Mouse (Mus musculus) lung, embryonic 16.5 days (tissue): ENCODE measurements around the gene Tenm2. TPM values are rescaled to one million over a fixed set of nuclear protein-coding genes. Genes with fewer than 3 reads are reported as not detected.
A peak's percentile ranks its signal among the peaks of the same experiment; 100 is the strongest.

Experiments used
- ATAC-seq: fragments of 200-750 bp; cut with Nextera tagmentation; 2 replicates; pipeline ENCODE4 v1.8.0; 2017; ENCODE audit warnings: low read depth, mild to moderate bottlenecking, moderate library complexity
- H3K27ac ChIP-seq: fragments of 300-500 bp; sonication (generic); 2 replicates; pipeline ENCODE4 v1.5.1; 2014; ENCODE audit warnings: mild to moderate bottlenecking, control low read depth, low read length
- H3K27me3 ChIP-seq: fragments of 300-500 bp; sonication (generic); 2 replicates; pipeline ENCODE4 v1.6.1; 2014; ENCODE audit warnings: low read depth, low read length, mixed read lengths; ENCODE audit not compliant: control insufficient read depth, insufficient read depth
- H3K36me3 ChIP-seq: fragments of 300-500 bp; sonication (generic); 2 replicates; pipeline ENCODE4 v1.6.1; 2014; ENCODE audit warnings: low read length; ENCODE audit not compliant: control insufficient read depth, insufficient read depth
- H3K4me1 ChIP-seq: fragments of 300-500 bp; sonication (generic); replicated peaks from 2 replicates; pipeline ENCODE4 v1.6.1; 2014; ENCODE audit warnings: low read length, mixed read lengths; ENCODE audit not compliant: control insufficient read depth, insufficient read depth
- H3K4me2 ChIP-seq: fragments of 300-500 bp; sonication (generic); 2 replicates; pipeline ENCODE4 v1.6.1; 2014; ENCODE audit warnings: low read depth, low read length, control low read depth
- H3K4me3 ChIP-seq: fragments of 300-500 bp; sonication (generic); 2 replicates; pipeline ENCODE4 v1.5.1; 2014; ENCODE audit warnings: mild to moderate bottlenecking, low read length, control low read depth
- H3K9ac ChIP-seq: fragments of 300-500 bp; sonication (generic); 2 replicates; pipeline ENCODE4 v1.6.1; 2014; ENCODE audit warnings: low read length, control low read depth
- H3K9me3 ChIP-seq: fragments of 300-500 bp; sonication (generic); 2 replicates; pipeline ENCODE4 v1.6.1; 2016; ENCODE audit warnings: low read length; ENCODE audit not compliant: control insufficient read depth
- WGBS: fragments of 180-500 bp; shearing (Covaris S2); extraction: QIAGEN DNeasy Blood & Tissue Kit; methylation state at CpG from one replicate; pipeline ENCODE4 v1.1.7; 2014; 5-methylcytosine and 5-hydroxymethylcytosine counted together
- polyA plus RNA-seq: library from polyadenylated mRNA; unstranded; fragments of >200 nt; fragmentation: Nextera tagmentation; extraction: Ambion mirVana; gene quantifications from 2 replicates; pipeline ENCODE4 v1.2.1, GENCODE M21; 2015

Tenm2 gene
- polyA plus RNA-seq, 1 experiment from 2014 or later = 0.24 TPM

GRCm38 (mm10) chr11:36677321-36678056 is 558.3 kb downstream of the Tenm2 start:
- Histone ChIP-seq H3K9me3 (no peaks in the 10 kb centered on the region), H3K36me3 (no peaks in the 10 kb centered on the region), H3K4me2 (peak overlapping the region; percentile 50), H3K4me1 (no peaks in the 10 kb centered on the region), H3K27me3 (peaks cover 10% of the 10 kb centered on the region), H3K4me3 (peak overlapping the region; percentile 35), H3K9ac (peak overlapping the region; percentile 4; the same call in 1 of the 2 replicates), H3K27ac (no peak overlapping the region)
- WGBS = under 1% methylated on average over 23 of the region's 23 CpGs
- ATAC-seq = peak; percentile 66

- Histone ChIP-seq H3K27me3 (peaks cover 10% of the 10 kb centered on the region), H3K27ac (no peak overlapping the region), H3K9me3 (no peaks in the 10 kb centered on the region), H3K36me3 (no peaks in the 10 kb centered on the region), H3K4me3 (0 out of 2 replicates have a peak overlapping the region, but pooled peaks have one; percentile 35), H3K4me1 (no peaks in the 10 kb centered on the region), H3K9ac (no peak overlapping the region), H3K4me2 (peak overlapping the region; percentile 50)
- 40% methylated on average over 16 of the region's 16 CpGs for WGBS
- no peak for ATAC-seq
These were observed 559.1 kb downstream of the Tenm2 start for GRCm38 (mm10) chr11:36676446-36677284.

GRCm38 (mm10) chr11:36674902-36675422 is 560.8 kb downstream of the Tenm2 start:
- Histone ChIP-seq H3K27me3 (peaks cover 10% of the 10 kb centered on the region), H3K4me3 (no peak overlapping the region), H3K4me2 (no peak overlapping the region), H3K27ac (no peak overlapping the region), H3K36me3 (no peaks in the 10 kb centered on the region), H3K4me1 (no peaks in the 10 kb centered on the region), H3K9me3 (no peaks in the 10 kb centered on the region), H3K9ac (no peak overlapping the region)
- 81% methylated on average over 4 of the region's 4 CpGs for WGBS
- ATAC-seq = no peak

- no peak for ATAC-seq
- no peaks in the 10 kb centered on the region for H3K9me3 ChIP-seq
- no peak overlapping the region for H3K27ac ChIP-seq
- H3K4me1 ChIP-seq = no peaks in the 10 kb centered on the region
- H3K27me3 ChIP-seq = peaks cover 10% of the 10 kb centered on the region
- WGBS = 59% methylated on average over 5 of the region's 5 CpGs
- no peak overlapping the region for H3K9ac ChIP-seq
- no peak overlapping the region for H3K4me3 ChIP-seq
- H3K36me3 ChIP-seq = no peaks in the 10 kb centered on the region
- H3K4me2 ChIP-seq = no peak overlapping the region
These were observed 561.6 kb downstream of the Tenm2 start for GRCm38 (mm10) chr11:36674141-36674540.

- ATAC-seq = no peak
- H3K9ac ChIP-seq = no peak overlapping the region
- no peak overlapping the region for H3K27ac ChIP-seq
- no peaks in the 10 kb centered on the region for H3K9me3 ChIP-seq
- peaks cover 5% of the 10 kb centered on the region for H3K27me3 ChIP-seq
- no peaks in the 10 kb centered on the region for H3K4me1 ChIP-seq
- no peak overlapping the region for H3K4me2 ChIP-seq
- no peaks in the 10 kb centered on the region for H3K36me3 ChIP-seq
- no peak overlapping the region for H3K4me3 ChIP-seq
- 77% methylated on average over 9 of the region's 9 CpGs for WGBS
These were observed 564.6 kb downstream of the Tenm2 start for GRCm38 (mm10) chr11:36671196-36671595.

GRCm38 (mm10) chr11:36664026-36664425 is 571.7 kb downstream of the Tenm2 start:
- H3K27me3 ChIP-seq = no peaks in the 10 kb centered on the region
- H3K27ac ChIP-seq = no peak overlapping the region
- no peak overlapping the region for H3K4me3 ChIP-seq
- WGBS = 90% methylated on average over 1 of the region's 1 CpGs
- no peaks in the 10 kb centered on the region for H3K4me1 ChIP-seq
- ATAC-seq = no peak
- H3K4me2 ChIP-seq = no peak overlapping the region
- no peak overlapping the region for H3K9ac ChIP-seq
- no peaks in the 10 kb centered on the region for H3K9me3 ChIP-seq
- no peaks in the 10 kb centered on the region for H3K36me3 ChIP-seq

GRCm38 (mm10) chr11:36663571-36663970 is 572.2 kb downstream of the Tenm2 start:
- no peak for ATAC-seq
- no peak overlapping the region for H3K27ac ChIP-seq
- no peak overlapping the region for H3K4me2 ChIP-seq
- WGBS = 65% methylated on average over 3 of the region's 3 CpGs
- no peak overlapping the region for H3K9ac ChIP-seq
- H3K4me1 ChIP-seq = no peaks in the 10 kb centered on the region
- H3K4me3 ChIP-seq = no peak overlapping the region
- no peaks in the 10 kb centered on the region for H3K36me3 ChIP-seq
- no peaks in the 10 kb centered on the region for H3K27me3 ChIP-seq
- no peaks in the 10 kb centered on the region for H3K9me3 ChIP-seq

GRCm38 (mm10) chr11:36653656-36654323 is 582.0 kb downstream of the Tenm2 start:
- Histone ChIP-seq H3K9ac (no peak overlapping the region), H3K4me1 (no peaks in the 10 kb centered on the region), H3K27me3 (no peaks in the 10 kb centered on the region), H3K36me3 (no peaks in the 10 kb centered on the region), H3K4me3 (no peak overlapping the region), H3K27ac (no peak overlapping the region), H3K4me2 (no peak overlapping the region), H3K9me3 (no peaks in the 10 kb centered on the region)
- ATAC-seq = no peak
- 57% methylated on average over 9 of the region's 9 CpGs for WGBS

- H3K4me1 ChIP-seq = no peaks in the 10 kb centered on the region
- no peak for ATAC-seq
- WGBS = 90% methylated on average over 1 of the region's 1 CpGs
- H3K27ac ChIP-seq = no peak overlapping the region
- no peaks in the 10 kb centered on the region for H3K27me3 ChIP-seq
- no peak overlapping the region for H3K4me3 ChIP-seq
- no peak overlapping the region for H3K9ac ChIP-seq
- H3K4me2 ChIP-seq = no peak overlapping the region
- no peaks in the 10 kb centered on the region for H3K9me3 ChIP-seq
- no peaks in the 10 kb centered on the region for H3K36me3 ChIP-seq
These were observed 588.6 kb downstream of the Tenm2 start for GRCm38 (mm10) chr11:36647179-36647578.
